Mouse (Mus musculus) cortical plate, adult 2 months (tissue): ENCODE data around the gene Mip.

Experiments used
- CTCF ChIP-seq: fragments of 200-500 bp; IDR thresholded peaks from 2 replicates; pipeline ENCODE4 v1.5.1; 2011; ENCODE audit warnings: mild to moderate bottlenecking, control low read depth, low read length; ENCODE audit not compliant: insufficient read depth; ENCODE audit errors: extremely low read depth
- POLR2A ChIP-seq: fragments of 200-500 bp; IDR thresholded peaks from 2 replicates; pipeline ENCODE4 v1.6.1; 2011; ENCODE audit warnings: mild to moderate bottlenecking, low read length, control low read depth; ENCODE audit not compliant: insufficient read depth; ENCODE audit errors: extremely low read depth

DNA sequence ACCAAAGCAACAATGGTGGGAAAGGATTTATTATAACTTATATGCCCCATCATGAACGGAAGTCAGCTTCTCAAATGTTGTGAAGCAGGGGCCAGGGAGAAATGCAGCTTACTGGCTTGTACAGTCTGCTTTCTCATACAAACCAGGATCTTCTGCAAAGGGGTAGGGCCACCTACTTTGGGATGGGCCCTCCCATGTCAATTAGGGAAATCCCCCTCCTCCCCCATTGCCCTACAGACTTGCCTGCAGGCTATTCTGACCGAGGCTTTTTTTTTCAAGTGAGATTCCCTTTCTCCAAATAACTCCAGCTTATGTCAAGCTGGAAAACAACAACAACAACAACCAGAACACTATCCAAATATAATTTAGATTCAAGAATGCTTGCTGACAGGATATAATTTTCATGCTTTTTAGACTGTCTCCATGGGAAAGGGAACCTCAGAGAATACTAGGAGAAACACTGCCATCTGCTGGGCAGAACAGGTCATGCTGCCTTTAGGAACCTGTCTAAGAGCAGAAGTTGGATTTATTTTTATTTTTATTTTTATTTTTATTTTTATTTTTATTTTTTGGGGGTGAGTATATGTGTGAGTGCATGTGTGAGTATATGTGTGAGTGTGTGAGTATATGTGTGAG is 37.3 kb upstream of the Mip start:
- TF ChIP-seq POLR2A, result no peak
- TF ChIP-seq CTCF, result peak; percentile 77
